In the genomic region with DNA sequence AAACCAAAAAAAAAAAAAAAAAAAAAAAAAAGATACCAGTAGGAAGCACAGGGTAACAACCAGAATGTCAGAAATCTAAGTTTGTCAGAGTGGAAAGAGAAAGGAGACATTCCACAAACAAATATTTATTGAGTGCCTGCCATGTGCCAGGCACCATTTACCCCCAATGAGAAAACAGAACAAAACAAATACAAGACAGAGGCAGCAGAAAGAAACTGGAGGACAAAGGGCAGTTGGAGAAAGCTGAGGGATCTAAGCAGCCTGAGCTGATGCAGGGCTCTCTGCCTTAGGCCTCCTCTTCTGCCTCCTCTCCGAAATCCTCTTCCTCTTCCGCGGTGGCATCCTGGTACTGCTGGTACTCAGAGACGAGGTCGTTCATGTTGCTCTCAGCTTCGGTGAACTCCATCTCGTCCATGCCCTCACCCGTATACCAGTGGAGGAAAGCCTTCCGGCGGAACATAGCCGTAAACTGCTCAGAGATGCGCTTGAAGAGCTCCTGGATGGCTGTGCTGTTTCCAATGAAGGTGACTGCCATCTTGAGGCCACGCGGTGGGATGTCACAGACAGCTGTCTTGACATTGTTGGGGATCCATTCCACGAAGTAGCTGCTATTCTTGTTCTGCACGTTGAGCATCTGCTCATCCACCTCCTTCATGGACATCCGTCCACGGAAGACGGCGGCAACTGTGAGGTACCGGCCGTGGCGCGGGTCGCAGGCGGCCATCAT, we compare ENCODE assay signal across 8 mouse cellular contexts. TPM values are rescaled to one million over a fixed set of nuclear protein-coding genes. Genes with fewer than 3 reads are reported as not detected.
A peak's percentile ranks its signal among the peaks of the same experiment; 100 is the strongest.
DNase-seq lines count a peak whose midpoint lies in the region; ATAC-seq and TF ChIP-seq lines count a peak whose summit lies in the region.

No protein-coding gene starts in this region.

- H3K4me1 ChIP-seq in hindbrain, embryonic 14.5 days (replicated peaks; ENCODE audit: control insufficient read depth, insufficient read depth, low read length): peaks cover 39% of the 10 kb centered on the region
- peaks cover 28% of the 10 kb centered on the region for H3K4me1 ChIP-seq in midbrain, embryonic 11.5 days (ENCODE audit: control insufficient read depth, insufficient read depth, low read length)

- no peak for TF ChIP-seq CTCF in gastrocnemius, adult 2 months (IDR thresholded peaks at IDR 0.05)

- no peak overlapping the region for H3K4me3 ChIP-seq in gastrocnemius, adult 2 months
- peak overlapping the region; percentile 84 for H3K4me3 ChIP-seq in hindbrain, embryonic 14.5 days (replicated peaks; ENCODE audit: low read length)
- H3K4me3 ChIP-seq in midbrain, embryonic 11.5 days (ENCODE audit: low read depth, low read length): peak overlapping the region; percentile 96

- DNase-seq in gastrocnemius, adult 2 months: no peak
- no peak for DNase-seq in gastrocnemius, adult 8-10 months (ENCODE audit: low spot score in 2 of 2)
- peak; percentile 63 for DNase-seq in right cerebral cortex, postnatal 25 days
- DNase-seq in right cerebral cortex, adult 18-20 months: no peak
- no peak for DNase-seq in hindbrain, embryonic 14.5 days (ENCODE audit: low spot score)
- peak; percentile 83 for DNase-seq in midbrain, embryonic 11.5 days (ENCODE audit: low spot score, missing footprints)
- no peak for DNase-seq in urinary bladder, postnatal 25 days (ENCODE audit: low spot score)
- no peak for DNase-seq in adrenal gland, adult 18-20 months (ENCODE audit: low spot score in 2 of 2)

- no peaks in the 10 kb centered on the region for H3K9me3 ChIP-seq in hindbrain, embryonic 14.5 days (ENCODE audit: control insufficient read depth, low read length)
- no peaks in the 10 kb centered on the region for H3K9me3 ChIP-seq in midbrain, embryonic 11.5 days (ENCODE audit: control insufficient read depth, low read length)

- peak overlapping the region; percentile 83 for H3K4me2 ChIP-seq in hindbrain, embryonic 14.5 days (replicated peaks)
- peak overlapping the region; percentile 92 for H3K4me2 ChIP-seq in midbrain, embryonic 11.5 days

- no peaks in the 10 kb centered on the region for H3K27me3 ChIP-seq in hindbrain, embryonic 14.5 days (ENCODE audit: control insufficient read depth, insufficient read depth, low read length)
- no peaks in the 10 kb centered on the region for H3K27me3 ChIP-seq in midbrain, embryonic 11.5 days (ENCODE audit: control insufficient read depth, insufficient read depth, low read length)

- peak overlapping the region; percentile 99 for H3K9ac ChIP-seq in hindbrain, embryonic 14.5 days
- H3K9ac ChIP-seq in midbrain, embryonic 11.5 days (ENCODE audit: low read length): peak overlapping the region; percentile 26; the same call in 1 of the 2 replicates

- intact Hi-C loops in gastrocnemius, adult 2 months (cut with DNase I): no loop called here

- ATAC-seq in hindbrain, embryonic 14.5 days (ENCODE audit: low FRiP score): no peak
- ATAC-seq in midbrain, embryonic 11.5 days (ENCODE audit: low FRiP score): no peak

- 72% methylated on average over 26 of the region's 26 CpGs for WGBS in hindbrain, embryonic 14.5 days
- WGBS in midbrain, embryonic 11.5 days: 77% methylated on average over 26 of the region's 26 CpGs

- H3K27ac ChIP-seq in gastrocnemius, adult 2 months: peak overlapping the region; percentile 12; the same call in 1 of the 2 replicates
- no peak overlapping the region for H3K27ac ChIP-seq in hindbrain, embryonic 14.5 days
- H3K27ac ChIP-seq in midbrain, embryonic 11.5 days (ENCODE audit: low read depth, low read length): no peak overlapping the region

- H3K36me3 ChIP-seq in hindbrain, embryonic 14.5 days (replicated peaks; ENCODE audit: control insufficient read depth, insufficient read depth): peaks cover 65% of the 10 kb centered on the region
- H3K36me3 ChIP-seq in midbrain, embryonic 11.5 days (ENCODE audit: control insufficient read depth, insufficient read depth, low read length): peaks cover 31% of the 10 kb centered on the region

RNA-seq across cellular contexts. Expression of a gene that starts 3.2 kb away (rescaled TPM):
- 10 to 100 TPM; 29.7 to 40.0 TPM for total RNA-seq in gastrocnemius, adult 2 months (2021)
- 10 to 100 TPM; 26.7 to 34.5 (median 28.3) TPM for total RNA-seq in gastrocnemius, adult 8-10 months (2022)
- 1,664 and 1,709 TPM in 2 replicates for polyA plus RNA-seq in hindbrain, embryonic 14.5 days (2014; fragmentation: Nextera tagmentation; extraction: Ambion mirVana)
- polyA plus RNA-seq in midbrain, embryonic 11.5 days (2014; fragmentation: Nextera tagmentation; extraction: Ambion mirVana): 1,522 and 1,543 TPM in 2 replicates
- total RNA-seq in adrenal gland, adult 18-20 months (2021): 100 to 1,000 TPM; 134 to 185 TPM

RNA-seq across cellular contexts. Expression of a gene that starts 6.5 kb away (rescaled TPM):
- 1 to 10 TPM; 3.6 to 4.4 TPM for total RNA-seq in gastrocnemius, adult 2 months (2021)
- 1 to 10 TPM; 3.2 to 5.0 (median 4.0) TPM for total RNA-seq in gastrocnemius, adult 8-10 months (2022)
- polyA plus RNA-seq in hindbrain, embryonic 14.5 days (2014; fragmentation: Nextera tagmentation; extraction: Ambion mirVana): 9.2 and 10.7 TPM in 2 replicates
- 19.4 and 21.5 TPM in 2 replicates for polyA plus RNA-seq in midbrain, embryonic 11.5 days (2014; fragmentation: Nextera tagmentation; extraction: Ambion mirVana)
- 10 to 100 TPM; 11.5 to 16.7 TPM for total RNA-seq in adrenal gland, adult 18-20 months (2021)

RNA-seq across cellular contexts. Expression of a gene that starts 11.8 kb away (rescaled TPM):
- total RNA-seq in gastrocnemius, adult 2 months (2021): 10 to 100 TPM; 45.4 to 50.9 TPM
- total RNA-seq in gastrocnemius, adult 8-10 months (2022): 10 to 100 TPM; 52.6 to 67.2 (median 55.9) TPM
- polyA plus RNA-seq in hindbrain, embryonic 14.5 days (2014; fragmentation: Nextera tagmentation; extraction: Ambion mirVana): 86.3 and 96.6 TPM in 2 replicates
- 46.9 and 47.4 TPM in 2 replicates for polyA plus RNA-seq in midbrain, embryonic 11.5 days (2014; fragmentation: Nextera tagmentation; extraction: Ambion mirVana)
- total RNA-seq in adrenal gland, adult 18-20 months (2021): 10 to 100 TPM; 62.9 to 71.2 TPM

RNA-seq across cellular contexts. Expression of a gene that starts 13.4 kb away (rescaled TPM):
- total RNA-seq in gastrocnemius, adult 2 months (2021): 1 to 10 TPM; 4.4 to 8.6 TPM
- 1 to 10 TPM; 5.6 to 7.8 (median 6.6) TPM for total RNA-seq in gastrocnemius, adult 8-10 months (2022)
- 6.6 and 7.5 TPM in 2 replicates for polyA plus RNA-seq in hindbrain, embryonic 14.5 days (2014; fragmentation: Nextera tagmentation; extraction: Ambion mirVana)
- 2.5 and 4.0 TPM in 2 replicates for polyA plus RNA-seq in midbrain, embryonic 11.5 days (2014; fragmentation: Nextera tagmentation; extraction: Ambion mirVana)
- total RNA-seq in adrenal gland, adult 18-20 months (2021): 10 to 100 TPM in 1 of 2 experiments, 1 to 10 TPM in 1; 7.9 to 19.0 TPM

RNA-seq across cellular contexts. Expression of a gene that starts 26.3 kb away (rescaled TPM):
- total RNA-seq in gastrocnemius, adult 2 months (2021): under 1 TPM; 0.82 to 0.86 TPM
- total RNA-seq in gastrocnemius, adult 8-10 months (2022): 1 to 10 TPM in 2 of 4 experiments, under 1 TPM in 2; 0.52 to 2.6 (median 1.4) TPM
- 18.2 and 20.3 TPM in 2 replicates for polyA plus RNA-seq in hindbrain, embryonic 14.5 days (2014; fragmentation: Nextera tagmentation; extraction: Ambion mirVana)
- polyA plus RNA-seq in midbrain, embryonic 11.5 days (2014; fragmentation: Nextera tagmentation; extraction: Ambion mirVana): 59.8 and 61.0 TPM in 2 replicates
- total RNA-seq in adrenal gland, adult 18-20 months (2021): 1 to 10 TPM; 2.3 TPM

Comparison
In these comparisons a context has a peak if more than half of its experiments do, and no peak if none do; other contexts are left out.
1. DNase-seq: peak in right cerebral cortex, postnatal 25 days (single experiment) and midbrain, embryonic 11.5 days (single experiment); none in gastrocnemius, adult 2 months (single experiment), gastrocnemius, adult 8-10 months (0 of 2), right cerebral cortex, adult 18-20 months (single experiment), hindbrain, embryonic 14.5 days (single experiment), urinary bladder, postnatal 25 days (single experiment) and adrenal gland, adult 18-20 months (0 of 2).